In genomic region chr1:152407021-152407946, GRCm38 (mm10) we compare ENCODE assay signal across 10 mouse cellular contexts. TPM values are rescaled to one million over a fixed set of nuclear protein-coding genes. Genes with fewer than 3 reads are reported as not detected.
A peak's percentile ranks its signal among the peaks of the same experiment; 100 is the strongest.
DNase-seq lines count a peak whose midpoint lies in the region; ATAC-seq lines count a peak whose summit lies in the region.
"Had no signal": no experiment of that assay in that cellular context is flagged by ENCODE, and none has a peak within 500 bp of the region (broad histone marks: within the 10 kb centered on the region; RNA-seq: fewer than 3 reads in every experiment).

No protein-coding gene starts in this region.

- 39% methylated on average over 22 of the region's 22 CpGs for WGBS in kidney, embryonic 14.5 days
- WGBS in embryonic facial prominence, embryonic 11.5 days: 30% methylated on average over 22 of the region's 22 CpGs
- WGBS in hindbrain, embryonic 13.5 days: 43% methylated on average over 22 of the region's 22 CpGs

- no peak overlapping the region for H3K4me3 ChIP-seq in kidney, embryonic 14.5 days (ENCODE audit: low read length)
- no peak overlapping the region for H3K4me3 ChIP-seq in embryonic facial prominence, embryonic 11.5 days (ENCODE audit: low read depth, low read length)
- no peak overlapping the region for H3K4me3 ChIP-seq in hindbrain, embryonic 13.5 days
- H3K4me3 ChIP-seq: left cerebral cortex, adult 2 months had no signal

- H3K36me3 ChIP-seq in kidney, embryonic 14.5 days (ENCODE audit: control insufficient read depth, insufficient read depth, low read length): no peaks in the 10 kb centered on the region
- H3K36me3 ChIP-seq in embryonic facial prominence, embryonic 11.5 days (replicated peaks; ENCODE audit: control insufficient read depth, insufficient read depth, low read depth, low read length): no peaks in the 10 kb centered on the region
- no peaks in the 10 kb centered on the region for H3K36me3 ChIP-seq in hindbrain, embryonic 13.5 days
- H3K36me3 ChIP-seq: G1E had no signal

- H3K27me3 ChIP-seq in kidney, embryonic 14.5 days (ENCODE audit: control insufficient read depth, insufficient read depth, low read length): no peaks in the 10 kb centered on the region
- no peaks in the 10 kb centered on the region for H3K27me3 ChIP-seq in embryonic facial prominence, embryonic 11.5 days (ENCODE audit: control insufficient read depth, insufficient read depth, low read length)
- H3K27me3 ChIP-seq in hindbrain, embryonic 13.5 days: peaks cover 6% of the 10 kb centered on the region

- no peak for DNase-seq in kidney, adult 18-20 months
- no peak for DNase-seq in embryonic facial prominence, embryonic 11.5 days (ENCODE audit: low spot score)
- peak; percentile 29 for DNase-seq in neural tube, embryonic 10.5 days (ENCODE audit: extremely low spot score, low spot score)
- DNase-seq in right cerebral cortex, adult 2 months (ENCODE audit: low spot score in 2 of 2): no peak
- DNase-seq in T-cell, adult 2 months (ENCODE audit: low spot score): no peak
- no peak for DNase-seq in right cerebral cortex, postnatal 10 days (ENCODE audit: low spot score in 2 of 2)

- H3K4me2 ChIP-seq in kidney, embryonic 14.5 days (replicated peaks; ENCODE audit: low read depth, low read length): peak overlapping the region; percentile 19
- H3K4me2 ChIP-seq in embryonic facial prominence, embryonic 11.5 days (ENCODE audit: low read depth, low read length): peak overlapping the region; percentile 21
- peak overlapping the region; percentile 40 for H3K4me2 ChIP-seq in hindbrain, embryonic 13.5 days

- no peak overlapping the region for H3K9ac ChIP-seq in kidney, embryonic 14.5 days (ENCODE audit: low read depth, low read length)
- H3K9ac ChIP-seq in embryonic facial prominence, embryonic 11.5 days (replicated peaks; ENCODE audit: low read length): 0 out of 2 replicates have a peak overlapping the region, but pooled peaks have one; percentile 14
- no peak overlapping the region for H3K9ac ChIP-seq in hindbrain, embryonic 13.5 days

- H3K27ac ChIP-seq in kidney, embryonic 14.5 days (ENCODE audit: low read depth, low read length): no peak overlapping the region
- no peak overlapping the region for H3K27ac ChIP-seq in embryonic facial prominence, embryonic 11.5 days (replicated peaks; ENCODE audit: low read depth, low read length)
- no peak overlapping the region for H3K27ac ChIP-seq in hindbrain, embryonic 13.5 days
- H3K27ac ChIP-seq: left cerebral cortex, adult 2 months had no signal

- no peak for ATAC-seq in kidney, embryonic 14.5 days (ENCODE audit: low FRiP score, low TSS enrichment)
- no peak for ATAC-seq in embryonic facial prominence, embryonic 11.5 days (replicated peaks; ENCODE audit: insufficient number of reproducible peaks, low FRiP score, low TSS enrichment, low read depth)
- ATAC-seq in hindbrain, embryonic 13.5 days (ENCODE audit: low FRiP score): no peak

- H3K9me3 ChIP-seq in kidney, embryonic 14.5 days (ENCODE audit: control insufficient read depth, low read length): 0 out of 2 replicates have a peak, but pooled peaks cover 1% of the 10 kb centered on the region
- no peaks in the 10 kb centered on the region for H3K9me3 ChIP-seq in embryonic facial prominence, embryonic 11.5 days (replicated peaks; ENCODE audit: control insufficient read depth, low read length)
- no peaks in the 10 kb centered on the region for H3K9me3 ChIP-seq in hindbrain, embryonic 13.5 days

- no peaks in the 10 kb centered on the region for H3K4me1 ChIP-seq in kidney, embryonic 14.5 days (ENCODE audit: control insufficient read depth, insufficient read depth, low read length)
- H3K4me1 ChIP-seq in embryonic facial prominence, embryonic 11.5 days (ENCODE audit: control insufficient read depth, insufficient read depth, low read length): no peaks in the 10 kb centered on the region
- H3K4me1 ChIP-seq in hindbrain, embryonic 13.5 days (replicated peaks): peaks cover 6% of the 10 kb centered on the region; the same call in 1 of the 2 replicates

RNA-seq across cellular contexts. Expression of gene Colgalt2, which starts 7.7 kb away (rescaled TPM):
- polyA plus RNA-seq in kidney, embryonic 14.5 days (2014; fragmentation: Nextera tagmentation; extraction: Ambion mirVana): 1.0 and 1.3 TPM in 2 replicates
- polyA plus RNA-seq in embryonic facial prominence, embryonic 11.5 days (2014; fragmentation: Nextera tagmentation; extraction: Ambion mirVana): 2.7 TPM in 2 replicates
- polyA plus RNA-seq in hindbrain, embryonic 13.5 days (2015; fragmentation: Nextera tagmentation; extraction: Ambion mirVana): 2.5 and 2.9 TPM in 2 replicates
- polyA plus RNA-seq: G1E had no signal

RNA-seq across cellular contexts. Expression of gene Tsen15, which starts 20.8 kb away (rescaled TPM):
- polyA plus RNA-seq in kidney, embryonic 14.5 days (2014; fragmentation: Nextera tagmentation; extraction: Ambion mirVana): 83.5 and 102 TPM in 2 replicates
- polyA plus RNA-seq in embryonic facial prominence, embryonic 11.5 days (2014; fragmentation: Nextera tagmentation; extraction: Ambion mirVana): 91.4 and 96.6 TPM in 2 replicates
- polyA plus RNA-seq in hindbrain, embryonic 13.5 days (2015; fragmentation: Nextera tagmentation; extraction: Ambion mirVana): 26.7 and 31.0 TPM in 2 replicates
